9 mouse cellular contexts compared by ENCODE assay signal in genomic region chr6:92286258-92286888, GRCm38 (mm10). TPM values are rescaled to one million over a fixed set of nuclear protein-coding genes. Genes with fewer than 3 reads are reported as not detected.
DNase-seq lines count a peak whose midpoint lies in the region; ATAC-seq and TF ChIP-seq lines count a peak whose summit lies in the region.
"Had no signal": no experiment of that assay in that cellular context is flagged by ENCODE, and none has a peak within 500 bp of the region (broad histone marks: within the 10 kb centered on the region; RNA-seq: fewer than 3 reads in every experiment).

No protein-coding gene starts in this region.

- peak; percentile 57 for DNase-seq in kidney, adult 18-20 months
- peak; percentile 33 to 56 for DNase-seq in cerebellum, adult 2 months
- peak; percentile 73 for DNase-seq in forelimb bud, embryonic 11.5 days (ENCODE audit: low read depth, low spot score)
- DNase-seq in liver, adult 2 months (ENCODE audit: extremely low read depth, low read depth, low spot score): peak; percentile 30
- DNase-seq in yolk sac, embryonic 10.5 days (ENCODE audit: low spot score): peak; percentile 16

- no peak overlapping the region for H3K4me2 ChIP-seq in kidney, embryonic 15.5 days
- H3K4me2 ChIP-seq in kidney, embryonic 14.5 days (replicated peaks; ENCODE audit: low read depth, low read length): no peak overlapping the region
- no peak overlapping the region for H3K4me2 ChIP-seq in neural tube, embryonic 14.5 days (ENCODE audit: low read depth, low read length)
- H3K4me2 ChIP-seq: lung, embryonic 15.5 days had no signal

- no peak overlapping the region for H3K27ac ChIP-seq in kidney, embryonic 15.5 days
- no peak overlapping the region for H3K27ac ChIP-seq in cerebellum, adult 2 months (ENCODE audit: insufficient read depth, low read length)
- H3K27ac ChIP-seq in kidney, embryonic 14.5 days (ENCODE audit: low read depth, low read length): no peak overlapping the region
- no peak overlapping the region for H3K27ac ChIP-seq in liver, adult 2 months (replicated peaks; ENCODE audit: insufficient read depth, low read depth, low read length)
- H3K27ac ChIP-seq in neural tube, embryonic 14.5 days (ENCODE audit: low read depth, low read length): no peak overlapping the region
- H3K27ac ChIP-seq: lung, embryonic 15.5 days had no signal

- TF ChIP-seq CTCF in cerebellum, adult 2 months (IDR thresholded peaks at IDR 0.05; ENCODE audit: borderline replicate concordance, insufficient read depth, low read depth, low read length): peak; percentile 76
- peak; percentile 57 for TF ChIP-seq CTCF in liver, adult 2 months (IDR thresholded peaks at IDR 0.05; ENCODE audit: low read depth, low read length)

- H3K4me3 ChIP-seq in kidney, embryonic 15.5 days (replicated peaks): no peak overlapping the region
- H3K4me3 ChIP-seq in cerebellum, adult 2 months (replicated peaks; ENCODE audit: insufficient read depth, low read depth, low read length): no peak overlapping the region
- H3K4me3 ChIP-seq in kidney, embryonic 14.5 days (ENCODE audit: low read length): no peak overlapping the region
- no peak overlapping the region for H3K4me3 ChIP-seq in liver, adult 2 months (ENCODE audit: insufficient read depth, low read depth, low read length)
- no peak overlapping the region for H3K4me3 ChIP-seq in neural tube, embryonic 14.5 days (ENCODE audit: low read depth, low read length)
- H3K4me3 ChIP-seq: lung, embryonic 15.5 days had no signal

- H3K36me3 ChIP-seq in kidney, embryonic 15.5 days: no peaks in the 10 kb centered on the region
- no peaks in the 10 kb centered on the region for H3K36me3 ChIP-seq in kidney, embryonic 14.5 days (ENCODE audit: control insufficient read depth, insufficient read depth, low read length)
- H3K36me3 ChIP-seq in liver, adult 2 months (ENCODE audit: control insufficient read depth, insufficient read depth, low read length): no peaks in the 10 kb centered on the region
- no peaks in the 10 kb centered on the region for H3K36me3 ChIP-seq in neural tube, embryonic 14.5 days (ENCODE audit: control insufficient read depth, insufficient read depth, low read length)
- H3K36me3 ChIP-seq: lung, embryonic 15.5 days had no signal

- 30% methylated on average over 4 of the region's 4 CpGs for WGBS in kidney, embryonic 15.5 days
- WGBS in cerebellum, adult 2 months: 21% methylated on average over 4 of the region's 4 CpGs
- WGBS in kidney, embryonic 14.5 days: 27% methylated on average over 4 of the region's 4 CpGs
- WGBS in liver, adult 2 months: 28% methylated on average over 4 of the region's 4 CpGs
- WGBS in neural tube, embryonic 14.5 days: 27% methylated on average over 4 of the region's 4 CpGs

- no peak for TF ChIP-seq POLR2A in cerebellum, adult 2 months (IDR thresholded peaks at IDR 0.05; ENCODE audit: borderline replicate concordance, insufficient read depth, low read length)
- no peak for TF ChIP-seq POLR2A in liver, adult 2 months (IDR thresholded peaks at IDR 0.05; ENCODE audit: extremely low read depth, insufficient read depth, low read length)

- no peak for ATAC-seq in kidney, embryonic 15.5 days (replicated peaks; ENCODE audit: low FRiP score)
- ATAC-seq in kidney, embryonic 14.5 days (ENCODE audit: low FRiP score, low TSS enrichment): peak; percentile 60; the same call in 1 of the 2 replicates
- 0 out of 2 replicates have a peak, but pooled peaks have one; percentile 68 for ATAC-seq in neural tube, embryonic 14.5 days (ENCODE audit: low read depth)

- 0 out of 2 replicates have a peak, but pooled peaks cover 3% of the 10 kb centered on the region for H3K27me3 ChIP-seq in kidney, embryonic 15.5 days
- no peaks in the 10 kb centered on the region for H3K27me3 ChIP-seq in cerebellum, adult 2 months (ENCODE audit: control insufficient read depth, insufficient read depth, low read length)
- H3K27me3 ChIP-seq in kidney, embryonic 14.5 days (ENCODE audit: control insufficient read depth, insufficient read depth, low read length): no peaks in the 10 kb centered on the region
- H3K27me3 ChIP-seq in liver, adult 2 months (ENCODE audit: control insufficient read depth, insufficient read depth, low read length): no peaks in the 10 kb centered on the region
- no peaks in the 10 kb centered on the region for H3K27me3 ChIP-seq in neural tube, embryonic 14.5 days (ENCODE audit: control insufficient read depth, insufficient read depth, low read length)
- H3K27me3 ChIP-seq: lung, embryonic 15.5 days had no signal

- no peaks in the 10 kb centered on the region for H3K9me3 ChIP-seq in kidney, embryonic 15.5 days (replicated peaks)
- no peaks in the 10 kb centered on the region for H3K9me3 ChIP-seq in kidney, embryonic 14.5 days (ENCODE audit: control insufficient read depth, low read length)
- no peaks in the 10 kb centered on the region for H3K9me3 ChIP-seq in neural tube, embryonic 14.5 days (ENCODE audit: control insufficient read depth, low read length)
- H3K9me3 ChIP-seq: lung, embryonic 15.5 days had no signal

- H3K9ac ChIP-seq in kidney, embryonic 15.5 days: no peak overlapping the region
- no peak overlapping the region for H3K9ac ChIP-seq in kidney, embryonic 14.5 days (ENCODE audit: low read depth, low read length)
- H3K9ac ChIP-seq in liver, adult 2 months (ENCODE audit: low read depth, low read length): no peak overlapping the region
- no peak overlapping the region for H3K9ac ChIP-seq in neural tube, embryonic 14.5 days (replicated peaks; ENCODE audit: low read depth, low read length)
- H3K9ac ChIP-seq: lung, embryonic 15.5 days had no signal

- no peaks in the 10 kb centered on the region for H3K4me1 ChIP-seq in kidney, embryonic 15.5 days
- H3K4me1 ChIP-seq in cerebellum, adult 2 months (ENCODE audit: control insufficient read depth, insufficient read depth, low read length): no peaks in the 10 kb centered on the region
- H3K4me1 ChIP-seq in kidney, embryonic 14.5 days (ENCODE audit: control insufficient read depth, insufficient read depth, low read length): no peaks in the 10 kb centered on the region
- no peaks in the 10 kb centered on the region for H3K4me1 ChIP-seq in liver, adult 2 months (ENCODE audit: control insufficient read depth, insufficient read depth, low read length)
- H3K4me1 ChIP-seq in neural tube, embryonic 14.5 days (ENCODE audit: control insufficient read depth, insufficient read depth, low read length): no peaks in the 10 kb centered on the region
- H3K4me1 ChIP-seq: lung, embryonic 15.5 days had no signal

- no peaks in the 10 kb centered on the region for H3K79me2 ChIP-seq in liver, adult 2 months (ENCODE audit: control insufficient read depth, insufficient read depth, low read length)

RNA-seq across cellular contexts. Expression of gene Trh, which starts 41.9 kb away (rescaled TPM):
- polyA plus RNA-seq in kidney, embryonic 15.5 days (2015; fragmentation: Nextera tagmentation; extraction: Ambion mirVana): 5.0 and 6.7 TPM in 2 replicates
- polyA plus RNA-seq in cerebellum, adult 2 months (2012; rRNA removed): 2.5 and 8.2 TPM in 2 replicates
- polyA plus RNA-seq in kidney, embryonic 14.5 days (2014; fragmentation: Nextera tagmentation; extraction: Ambion mirVana): 4.3 and 5.9 TPM in 2 replicates
- total RNA-seq in liver, adult 2 months (2014; rRNA removed): not detected in 2 replicates
- polyA plus RNA-seq in liver, adult 2 months (2012; rRNA removed): not detected in 2 replicates
- polyA plus RNA-seq in neural tube, embryonic 14.5 days (2014; fragmentation: Nextera tagmentation; extraction: Ambion mirVana): 0.78 and 1.1 TPM in 2 replicates

Comparison
In these comparisons a context has a peak if more than half of its experiments do, and no peak if none do; other contexts are left out.
1. DNase-seq: peak in every context shown above with its lines; median percentile 73 in forelimb bud, embryonic 11.5 days; 57 in kidney, adult 18-20 months; 44 in cerebellum, adult 2 months; 30 in liver, adult 2 months; 16 in yolk sac, embryonic 10.5 days.